Mouse (Mus musculus): ENCODE results near the gene Ctdspl. TPM values are rescaled to one million over a fixed set of nuclear protein-coding genes. Genes with fewer than 3 reads are reported as not detected.

The Ctdspl gene
- total and polyA plus RNA-seq, 2 experiments from 2014 or later: 4.6 to 7.8 TPM

DNA sequence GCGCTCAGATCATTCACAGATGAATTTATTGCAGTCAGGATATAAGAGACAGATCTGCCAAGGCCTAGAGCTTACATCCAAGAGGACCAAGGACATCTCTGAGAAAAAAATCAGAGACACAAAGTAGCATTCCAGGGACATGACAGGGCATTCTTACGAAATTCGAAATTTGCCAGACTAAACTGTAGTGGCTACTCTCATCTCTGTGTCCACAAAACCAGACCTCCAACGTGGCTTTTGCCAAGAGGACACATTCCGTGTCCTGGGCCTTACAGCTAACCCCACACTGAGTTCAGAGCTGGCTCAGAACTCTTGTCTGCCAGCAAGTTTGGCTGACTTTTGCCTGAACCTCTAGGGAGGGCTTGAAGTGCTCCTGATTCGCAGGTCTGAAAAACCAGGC lies 40.5 kb upstream of the Ctdspl start:
- no peaks in the 10 kb centered on the region for H3K27me3 ChIP-seq (ENCODE audit: insufficient read depth, low read length)
- H3K9ac ChIP-seq: no peak overlapping the region
- 77% methylated on average over 6 of the region's 6 CpGs for WGBS
- DNase-seq (no peak), ATAC-seq (no peak)
- H3K4me1 ChIP-seq (ENCODE audit: insufficient read depth): no peaks in the 10 kb centered on the region
- no peak overlapping the region for H3K4me3 ChIP-seq (ENCODE audit: low read depth, low read length)
- no peaks in the 10 kb centered on the region for H3K9me3 ChIP-seq (ENCODE audit: low read length)
- H3K4me2 ChIP-seq (ENCODE audit: low read depth): no peak overlapping the region
- H3K27ac ChIP-seq (ENCODE audit: low read depth, low read length): no peak overlapping the region
- no peak for TF ChIP-seq CTCF (IDR thresholded peaks at IDR 0.05; ENCODE audit: low read depth)
- H3K36me3 ChIP-seq (ENCODE audit: insufficient read depth): no peaks in the 10 kb centered on the region

- ATAC-seq (no peak), DNase-seq (no peak)
- Histone ChIP-seq H3K27ac (ENCODE audit: low read depth, low read length) (no peak overlapping the region), H3K4me1 (ENCODE audit: insufficient read depth) (no peaks in the 10 kb centered on the region), H3K4me3 (ENCODE audit: low read depth, low read length) (no peak overlapping the region), H3K27me3 (ENCODE audit: insufficient read depth, low read length) (no peaks in the 10 kb centered on the region), H3K9me3 (ENCODE audit: low read length) (no peaks in the 10 kb centered on the region), H3K4me2 (ENCODE audit: low read depth) (no peak overlapping the region), H3K36me3 (ENCODE audit: insufficient read depth) (no peaks in the 10 kb centered on the region), H3K9ac (no peak overlapping the region)
- 85% methylated on average over 7 of the region's 7 CpGs for WGBS
- TF ChIP-seq CTCF (IDR thresholded peaks at IDR 0.05; ENCODE audit: low read depth): no peak
Observed at GRCm38 (mm10) chr9:118887201-118887600, 39.1 kb upstream of the Ctdspl start.

GRCm38 (mm10) chr9:118887734-118888133 lies 38.5 kb upstream of the Ctdspl start:
- Histone ChIP-seq H3K4me1 (ENCODE audit: insufficient read depth) (no peaks in the 10 kb centered on the region), H3K27ac (ENCODE audit: low read depth, low read length) (no peak overlapping the region), H3K4me3 (ENCODE audit: low read depth, low read length) (no peak overlapping the region), H3K9me3 (ENCODE audit: low read length) (no peaks in the 10 kb centered on the region), H3K9ac (no peak overlapping the region), H3K4me2 (ENCODE audit: low read depth) (no peak overlapping the region), H3K27me3 (ENCODE audit: insufficient read depth, low read length) (no peaks in the 10 kb centered on the region), H3K36me3 (ENCODE audit: insufficient read depth) (no peaks in the 10 kb centered on the region)
- DNase-seq: no peak
- 92% methylated on average over 8 of the region's 8 CpGs for WGBS
- TF ChIP-seq CTCF (IDR thresholded peaks at IDR 0.05; ENCODE audit: low read depth): no peak
- ATAC-seq: no peak

DNA sequence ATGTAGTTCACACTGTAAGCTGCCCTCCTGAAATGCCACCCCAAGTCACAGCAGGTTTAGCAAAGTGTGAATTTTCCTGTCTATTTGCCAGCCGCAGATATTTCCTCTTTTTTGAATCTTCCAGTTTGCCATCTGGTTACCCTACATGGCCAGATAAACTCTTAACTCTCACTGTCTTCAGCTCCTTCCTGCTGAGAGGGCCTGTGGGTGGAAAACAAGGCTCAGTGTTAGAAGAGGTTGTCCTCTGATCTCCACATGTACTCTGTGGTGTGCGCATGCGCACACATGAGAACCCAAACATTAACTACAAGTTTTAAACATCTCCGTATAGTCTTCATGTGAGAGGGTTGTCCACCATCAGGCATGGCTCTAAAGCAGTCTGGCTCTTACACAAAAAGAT lies 36.1 kb upstream of the Ctdspl start:
- DNase-seq (no peak), ATAC-seq (no peak)
- Histone ChIP-seq H3K9me3 (ENCODE audit: low read length) (no peaks in the 10 kb centered on the region), H3K36me3 (ENCODE audit: insufficient read depth) (no peaks in the 10 kb centered on the region), H3K27ac (ENCODE audit: low read depth, low read length) (no peak overlapping the region), H3K4me1 (ENCODE audit: insufficient read depth) (no peaks in the 10 kb centered on the region), H3K27me3 (ENCODE audit: insufficient read depth, low read length) (no peaks in the 10 kb centered on the region), H3K4me3 (ENCODE audit: low read depth, low read length) (no peak overlapping the region), H3K4me2 (ENCODE audit: low read depth) (no peak overlapping the region), H3K9ac (no peak overlapping the region)
- 76% methylated on average over 4 of the region's 4 CpGs for WGBS
- no peak for TF ChIP-seq CTCF (IDR thresholded peaks at IDR 0.05; ENCODE audit: low read depth)

DNA sequence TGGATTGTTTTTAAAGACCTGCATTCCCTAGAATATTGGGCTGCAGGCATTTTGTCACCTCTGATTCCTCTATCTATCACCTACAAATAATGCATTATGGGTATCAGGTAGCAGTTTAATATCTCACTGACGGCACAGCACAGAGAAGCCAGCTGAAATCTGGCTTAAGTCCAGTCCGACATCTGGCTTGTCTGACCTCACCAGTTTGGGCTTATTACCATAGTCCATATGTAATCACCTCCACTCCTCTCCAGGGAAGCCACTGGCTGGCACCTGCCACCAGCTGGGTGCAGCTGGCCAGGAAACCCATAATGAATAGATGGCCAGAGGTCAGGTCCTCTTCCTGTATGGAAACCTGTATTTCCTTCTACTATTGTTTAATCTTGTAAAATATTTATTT lies 35.6 kb upstream of the Ctdspl start:
- no peak overlapping the region for H3K4me2 ChIP-seq (ENCODE audit: low read depth)
- H3K27ac ChIP-seq (ENCODE audit: low read depth, low read length): no peak overlapping the region
- no peaks in the 10 kb centered on the region for H3K36me3 ChIP-seq (ENCODE audit: insufficient read depth)
- H3K9ac ChIP-seq: no peak overlapping the region
- no peaks in the 10 kb centered on the region for H3K27me3 ChIP-seq (ENCODE audit: insufficient read depth, low read length)
- TF ChIP-seq CTCF (IDR thresholded peaks at IDR 0.05; ENCODE audit: low read depth): no peak
- ATAC-seq (no peak), DNase-seq (no peak)
- no peaks in the 10 kb centered on the region for H3K4me1 ChIP-seq (ENCODE audit: insufficient read depth)
- H3K4me3 ChIP-seq (ENCODE audit: low read depth, low read length): no peak overlapping the region
- 56% methylated on average over 2 of the region's 2 CpGs for WGBS
- no peaks in the 10 kb centered on the region for H3K9me3 ChIP-seq (ENCODE audit: low read length)

DNA sequence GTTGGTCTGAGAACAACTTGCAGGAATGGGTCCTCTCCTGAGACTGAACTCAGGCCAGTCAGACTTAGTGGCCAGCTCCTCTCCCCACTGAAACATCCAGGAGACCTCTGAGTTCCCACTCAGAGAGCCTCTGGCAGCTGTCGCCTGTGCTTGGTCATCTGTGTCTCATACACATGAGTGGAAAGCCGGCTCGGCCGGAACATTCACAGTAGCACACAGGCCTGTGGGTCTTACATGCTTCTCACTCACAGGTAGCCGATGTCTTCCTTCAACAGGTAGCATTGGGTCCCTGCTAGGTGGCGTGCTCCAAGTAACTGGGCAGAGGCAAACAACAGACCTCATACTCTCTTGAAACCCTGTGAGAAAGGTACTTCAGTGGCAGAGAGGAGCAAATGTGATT lies 35.2 kb upstream of the Ctdspl start:
- WGBS: 91% methylated on average over 6 of the region's 6 CpGs
- no peak for TF ChIP-seq CTCF (IDR thresholded peaks at IDR 0.05; ENCODE audit: low read depth)
- no peak for ATAC-seq
- H3K27me3 ChIP-seq (ENCODE audit: insufficient read depth, low read length): no peaks in the 10 kb centered on the region
- no peak overlapping the region for H3K4me2 ChIP-seq (ENCODE audit: low read depth)
- no peaks in the 10 kb centered on the region for H3K9me3 ChIP-seq (ENCODE audit: low read length)
- no peak overlapping the region for H3K27ac ChIP-seq (ENCODE audit: low read depth, low read length)
- no peaks in the 10 kb centered on the region for H3K4me1 ChIP-seq (ENCODE audit: insufficient read depth)
- H3K36me3 ChIP-seq (ENCODE audit: insufficient read depth): no peaks in the 10 kb centered on the region
- no peak for DNase-seq
- no peak overlapping the region for H3K9ac ChIP-seq
- H3K4me3 ChIP-seq (ENCODE audit: low read depth, low read length): no peak overlapping the region

DNA sequence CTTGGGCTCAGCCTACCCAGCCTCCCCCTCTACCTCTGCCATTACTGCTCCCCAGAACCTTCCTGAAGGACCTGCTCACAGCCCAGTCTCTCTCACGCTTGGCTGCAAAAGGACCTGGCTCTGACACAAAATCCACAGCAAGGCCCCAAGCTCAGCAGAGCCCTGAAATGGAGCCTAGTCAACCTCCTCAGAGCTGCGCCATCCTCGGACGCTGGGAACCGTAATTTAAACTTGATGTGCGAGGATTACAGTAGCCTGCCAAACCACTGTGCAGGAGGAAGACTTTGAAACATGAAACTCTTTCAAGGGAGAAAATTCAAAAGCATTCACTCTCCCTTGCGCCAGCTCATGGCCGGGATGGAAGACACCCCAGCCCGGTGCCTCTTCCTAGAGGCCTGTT lies 34.7 kb upstream of the Ctdspl start:
- H3K4me1 ChIP-seq (ENCODE audit: insufficient read depth): no peaks in the 10 kb centered on the region
- DNase-seq: no peak
- H3K9ac ChIP-seq: no peak overlapping the region
- TF ChIP-seq CTCF (IDR thresholded peaks at IDR 0.05; ENCODE audit: low read depth): no peak
- H3K9me3 ChIP-seq (ENCODE audit: low read length): no peaks in the 10 kb centered on the region
- no peak overlapping the region for H3K4me2 ChIP-seq (ENCODE audit: low read depth)
- WGBS: 72% methylated on average over 9 of the region's 9 CpGs
- no peak for ATAC-seq
- H3K27me3 ChIP-seq (ENCODE audit: insufficient read depth, low read length): no peaks in the 10 kb centered on the region
- H3K27ac ChIP-seq (ENCODE audit: low read depth, low read length): no peak overlapping the region
- no peaks in the 10 kb centered on the region for H3K36me3 ChIP-seq (ENCODE audit: insufficient read depth)
- H3K4me3 ChIP-seq (ENCODE audit: low read depth, low read length): no peak overlapping the region

DNA sequence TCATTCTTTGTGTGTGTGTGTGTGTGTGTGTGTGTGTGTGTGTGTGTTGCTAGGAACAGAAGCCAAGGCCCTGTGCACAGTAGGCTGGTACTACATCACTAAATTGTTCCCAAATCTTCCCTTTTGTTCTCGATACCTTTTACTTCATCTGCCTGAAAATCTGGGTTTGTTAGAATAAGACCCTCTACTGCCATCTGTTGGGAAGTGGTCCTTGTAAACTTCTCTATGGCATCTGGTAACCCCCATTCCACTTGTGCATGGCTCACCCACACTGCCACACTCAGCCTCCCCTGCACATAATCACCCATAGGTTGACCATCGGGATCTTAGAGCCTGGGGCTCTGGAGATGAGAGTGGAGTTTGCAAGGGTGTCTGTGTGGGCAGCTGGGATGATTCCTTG lies 31.2 kb upstream of the Ctdspl start:
- H3K27ac ChIP-seq (ENCODE audit: low read depth, low read length): no peak overlapping the region
- no peak overlapping the region for H3K4me3 ChIP-seq (ENCODE audit: low read depth, low read length)
- no peaks in the 10 kb centered on the region for H3K4me1 ChIP-seq (ENCODE audit: insufficient read depth)
- ATAC-seq (no peak), DNase-seq (peak; percentile 45)
- H3K27me3 ChIP-seq (ENCODE audit: insufficient read depth, low read length): no peaks in the 10 kb centered on the region
- H3K4me2 ChIP-seq (ENCODE audit: low read depth): no peak overlapping the region
- 70% methylated on average over 2 of the region's 2 CpGs for WGBS
- no peaks in the 10 kb centered on the region for H3K9me3 ChIP-seq (ENCODE audit: low read length)
- H3K9ac ChIP-seq: no peak overlapping the region
- TF ChIP-seq CTCF (IDR thresholded peaks at IDR 0.05; ENCODE audit: low read depth): peak; percentile 52
- no peaks in the 10 kb centered on the region for H3K36me3 ChIP-seq (ENCODE audit: insufficient read depth)

Data from forebrain, postnatal 0 days (tissue).